Mouse (Mus musculus): ENCODE measurements around the gene Snrpn. TPM values are rescaled to one million over a fixed set of nuclear protein-coding genes. Genes with fewer than 3 reads are reported as not detected.
"Not testable (repeated sequence)": the region's sequence is repeated elsewhere in the genome, so short reads cannot be mapped to it uniquely, and the experiment has no call there.

The Snrpn gene
- 0.17 and 0.25 TPM in 2 replicates for total RNA-seq (2012; rRNA removed)
- total RNA-seq (2014; rRNA removed), result 0.44 and 0.54 TPM in 2 replicates
- 0.27 and 0.71 TPM in 2 replicates for polyA plus RNA-seq (2012; ENCODE audit: insufficient read length, low read depth)

- TF ChIP-seq IRF4 (IDR thresholded peaks at IDR 0.05; ENCODE audit: low read depth, low read length) (no peak), ZMIZ1 (IDR thresholded peaks at IDR 0.05; ENCODE audit: low read depth, low read length) (no peak), CTCF (conservative IDR thresholded peaks at IDR 0.05 in 1 of 2, IDR thresholded peaks at IDR 0.05 in 1 of 2; ENCODE audit: low read depth in 2 of 2, low read length in 2 of 2) (no peak), GABPA (IDR thresholded peaks at IDR 0.05; ENCODE audit: insufficient replicate concordance, low read depth, low read length) (no peak)
- Histone ChIP-seq H3K4me1 (ENCODE audit: control insufficient read depth in 1 of 2, insufficient read depth in 2 of 2) (no peaks in the 10 kb centered on the region), H3K9me3 (replicated peaks; ENCODE audit: low read length) (no peaks in the 10 kb centered on the region), H3K4me3 (replicated peaks in 1 of 3; ENCODE audit: low read depth in 2 of 3, low read length in 2 of 3, poor library complexity in 1 of 3) (no peak within 1 kb of the TSS), H3K36me3 (replicated peaks in 1 of 2; ENCODE audit: control insufficient read depth in 1 of 2, insufficient read depth in 1 of 2, low read length in 1 of 2) (no peaks in the 10 kb centered on the region), H3K27ac (ENCODE audit: insufficient read depth, low read depth) (no peak within 1 kb of the TSS), H3K4me2 (ENCODE audit: insufficient read depth, low read depth, poor library complexity, severe bottlenecking) (no peak within 1 kb of the TSS), H3K9ac (ENCODE audit: insufficient read depth, low read depth) (no peak within 1 kb of the TSS), H3K27me3 (replicated peaks) (no peaks in the 10 kb centered on the region), H3K79me2 (replicated peaks; ENCODE audit: control insufficient read depth, extremely low read depth, insufficient read depth, poor library complexity, severe bottlenecking) (no peaks in the 10 kb centered on the region)
- dilution Hi-C loops (cut with MboI; ENCODE audit: extremely low pct_ligation_motif_present, extremely low pct_unique_long_range_greater_than_20kb, low sequenced_read_pairs), result no loop called here
- DNase-seq (ENCODE audit: extremely low read depth), result no peak
- in situ Hi-C loops (cut with MboI; ENCODE audit: low pct_ligation_motif_present, low pct_unique_long_range_greater_than_20kb, low sequenced_read_pairs), result no loop called here
These were observed at the start of gene Snrpn for GRCm38 (mm10) chr7:60139742-60140480. Gene Snrpn (minus strand): TSS chr7:60140219.

- no peak overlapping the region for H3K4me3 ChIP-seq (replicated peaks in 1 of 3; ENCODE audit: low read depth in 2 of 3, low read length in 2 of 3, poor library complexity in 1 of 3)
- no peaks in the 10 kb centered on the region for H3K9me3 ChIP-seq (replicated peaks; ENCODE audit: low read length)
- H3K27ac ChIP-seq (ENCODE audit: insufficient read depth, low read depth), result no peak overlapping the region
- no peaks in the 10 kb centered on the region for H3K36me3 ChIP-seq (replicated peaks in 1 of 2; ENCODE audit: control insufficient read depth in 1 of 2, insufficient read depth in 1 of 2, low read length in 1 of 2)
- no peaks in the 10 kb centered on the region for H3K27me3 ChIP-seq (replicated peaks)
- in situ Hi-C loops (cut with MboI; ENCODE audit: low pct_ligation_motif_present, low pct_unique_long_range_greater_than_20kb, low sequenced_read_pairs) (no loop called here), dilution Hi-C loops (cut with MboI; ENCODE audit: extremely low pct_ligation_motif_present, extremely low pct_unique_long_range_greater_than_20kb, low sequenced_read_pairs) (no loop called here)
- no peak for DNase-seq (ENCODE audit: extremely low read depth)
- H3K4me2 ChIP-seq (ENCODE audit: insufficient read depth, low read depth, poor library complexity, severe bottlenecking), result no peak overlapping the region
- TF ChIP-seq PAX5 (IDR thresholded peaks at IDR 0.05; ENCODE audit: low read length) (no peak), ZNF384 (IDR thresholded peaks at IDR 0.05; ENCODE audit: low read depth, low read length) (no peak), ETS1 (conservative IDR thresholded peaks at IDR 0.05; ENCODE audit: low read depth, low read length) (no peak)
- no peak overlapping the region for H3K9ac ChIP-seq (ENCODE audit: insufficient read depth, low read depth)
- H3K4me1 ChIP-seq (ENCODE audit: control insufficient read depth in 1 of 2, insufficient read depth in 2 of 2), result no peaks in the 10 kb centered on the region
- H3K79me2 ChIP-seq (replicated peaks; ENCODE audit: control insufficient read depth, extremely low read depth, insufficient read depth, poor library complexity, severe bottlenecking), result no peaks in the 10 kb centered on the region
These were observed 30.5 kb upstream of the Snrpn start for GRCm38 (mm10) chr7:60170250-60171185.

GRCm38 (mm10) chr7:60125332-60125731 lies 14.7 kb downstream of the Snrpn start:
- Histone ChIP-seq H3K79me2 (replicated peaks; ENCODE audit: control insufficient read depth, extremely low read depth, insufficient read depth, poor library complexity, severe bottlenecking) (no peaks in the 10 kb centered on the region), H3K4me3 (replicated peaks in 1 of 3; ENCODE audit: low read depth in 2 of 3, low read length in 2 of 3, poor library complexity in 1 of 3) (no peak overlapping the region), H3K36me3 (replicated peaks in 1 of 2; ENCODE audit: control insufficient read depth in 1 of 2, insufficient read depth in 1 of 2, low read length in 1 of 2) (no peaks in the 10 kb centered on the region), H3K27ac (ENCODE audit: insufficient read depth, low read depth) (no peak overlapping the region), H3K4me1 (ENCODE audit: control insufficient read depth in 1 of 2, insufficient read depth in 2 of 2) (no peaks in the 10 kb centered on the region; a peak in 1 of 4 replicates), H3K9me3 (replicated peaks; ENCODE audit: low read length) (no peaks in the 10 kb centered on the region), H3K9ac (ENCODE audit: insufficient read depth, low read depth) (no peak overlapping the region), H3K4me2 (ENCODE audit: insufficient read depth, low read depth, poor library complexity, severe bottlenecking) (no peak overlapping the region), H3K27me3 (replicated peaks) (no peaks in the 10 kb centered on the region)
- dilution Hi-C loops (cut with MboI; ENCODE audit: extremely low pct_ligation_motif_present, extremely low pct_unique_long_range_greater_than_20kb, low sequenced_read_pairs) (no loop called here), in situ Hi-C loops (cut with MboI; ENCODE audit: low pct_ligation_motif_present, low pct_unique_long_range_greater_than_20kb, low sequenced_read_pairs) (no loop called here)
- no peak for DNase-seq (ENCODE audit: extremely low read depth)
- TF ChIP-seq SMC3 (IDR thresholded peaks at IDR 0.05; ENCODE audit: low read depth, low read length) (no peak), ETS1 (conservative IDR thresholded peaks at IDR 0.05; ENCODE audit: low read depth, low read length) (no peak)

DNA sequence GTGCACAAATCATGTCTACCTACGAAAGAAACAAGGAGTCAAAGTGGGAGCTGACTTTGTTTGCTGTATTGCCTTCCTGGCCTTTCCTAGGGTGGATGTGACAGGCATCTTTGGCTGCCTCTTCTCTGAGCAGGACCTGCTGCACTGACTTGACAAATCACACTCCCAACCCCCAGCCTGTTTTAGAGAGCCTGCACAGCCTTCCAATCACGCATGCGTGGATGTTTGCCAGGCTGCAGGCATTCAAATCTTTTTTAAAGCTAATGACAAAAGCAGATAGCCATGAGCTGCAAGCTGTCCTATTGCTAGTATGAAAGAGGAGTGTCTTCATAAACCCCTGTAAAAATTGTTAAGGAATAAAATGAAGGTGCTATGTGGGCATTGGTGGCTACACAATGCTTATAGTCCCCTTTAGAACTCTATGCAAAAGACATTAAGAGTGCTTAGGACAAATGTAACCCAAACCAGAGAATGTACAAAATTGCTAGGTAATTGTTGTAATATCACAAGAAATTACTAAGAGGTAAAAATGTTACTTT lies 16.9 kb downstream of the Snrpn start:
- H3K27me3 ChIP-seq (replicated peaks); H3K9me3 ChIP-seq (replicated peaks; ENCODE audit: low read length); in situ Hi-C loops (cut with MboI; ENCODE audit: low pct_ligation_motif_present, low pct_unique_long_range_greater_than_20kb, low sequenced_read_pairs); dilution Hi-C loops (cut with MboI; ENCODE audit: extremely low pct_ligation_motif_present, extremely low pct_unique_long_range_greater_than_20kb, low sequenced_read_pairs); H3K9ac ChIP-seq (ENCODE audit: insufficient read depth, low read depth); H3K79me2 ChIP-seq (replicated peaks; ENCODE audit: control insufficient read depth, extremely low read depth, insufficient read depth, poor library complexity, severe bottlenecking); H3K27ac ChIP-seq (ENCODE audit: insufficient read depth, low read depth); H3K4me1 ChIP-seq (ENCODE audit: control insufficient read depth in 1 of 2, insufficient read depth in 2 of 2); H3K36me3 ChIP-seq (replicated peaks in 1 of 2; ENCODE audit: control insufficient read depth in 1 of 2, insufficient read depth in 1 of 2, low read length in 1 of 2); H3K4me2 ChIP-seq (ENCODE audit: insufficient read depth, low read depth, poor library complexity, severe bottlenecking); H3K4me3 ChIP-seq (replicated peaks in 1 of 3; ENCODE audit: low read depth in 2 of 3, low read length in 2 of 3, poor library complexity in 1 of 3): not testable (repeated sequence)
- peak; percentile 7 for DNase-seq (ENCODE audit: extremely low read depth)
